Mouse (Mus musculus): ENCODE data around the gene Hoxa11. TPM values are rescaled to one million over a fixed set of nuclear protein-coding genes. Genes with fewer than 3 reads are reported as not detected.

The Hoxa11 gene
- polyA plus RNA-seq, 1 experiment from 2014 or later: not detected

DNA sequence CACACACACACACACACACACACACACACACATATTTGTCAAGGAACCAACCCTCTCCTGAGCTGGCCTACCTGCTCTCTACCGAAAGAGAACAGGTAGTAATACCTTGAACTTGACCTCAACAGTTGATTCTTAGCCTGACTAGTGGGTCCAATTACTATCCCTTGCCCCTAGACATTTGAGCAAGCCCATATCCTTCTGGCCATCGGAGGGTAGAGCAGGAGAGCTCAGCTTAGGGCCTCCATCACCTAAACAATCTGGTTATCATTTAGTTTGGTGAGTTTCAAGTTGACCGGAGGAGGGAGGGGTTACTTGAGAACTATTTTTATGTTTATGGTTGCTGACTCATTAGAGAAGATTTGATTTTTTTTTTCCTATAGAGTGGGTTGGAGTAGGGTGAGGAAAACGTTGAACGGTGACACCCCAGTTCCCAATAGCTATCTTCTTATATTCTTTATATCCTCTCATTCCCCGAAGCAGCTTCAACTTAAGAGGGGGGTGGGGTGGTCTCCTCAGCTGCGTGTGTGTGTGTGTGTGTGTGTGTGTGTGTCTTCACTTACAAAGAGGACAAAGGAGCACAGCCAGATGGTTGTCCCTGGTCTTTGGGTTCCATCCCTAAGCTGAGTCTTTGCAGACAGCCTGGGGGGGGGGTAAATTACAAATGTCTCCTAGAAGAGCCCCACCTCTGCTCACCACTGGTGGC, 5.7 kb upstream of the Hoxa11 start:
- 11% methylated on average over 7 of the region's 7 CpGs for WGBS
- Histone ChIP-seq H3K4me3 (ENCODE audit: control insufficient read depth in 1 of 2, insufficient read depth in 1 of 2, low read depth in 1 of 2, low read length in 2 of 2) (no peak overlapping the region), H3K9ac (ENCODE audit: low read length) (no peak overlapping the region), H3K4me1 (ENCODE audit: control insufficient read depth in 2 of 2, insufficient read depth in 2 of 2, low read length in 2 of 2) (peaks cover 0 to 2% of the 10 kb centered on the region in 2 experiments; a peak in 1 of 4 replicates), H3K27me3 (ENCODE audit: control insufficient read depth, insufficient read depth, low read length) (peaks cover 95% of the 10 kb centered on the region), H3K27ac (replicated peaks in 1 of 2; ENCODE audit: control insufficient read depth in 1 of 2, insufficient read depth in 1 of 2, low read depth in 2 of 2, low read length in 2 of 2) (no peak overlapping the region), H3K9me3 (ENCODE audit: control insufficient read depth, low read length) (no peaks in the 10 kb centered on the region), H3K4me2 (ENCODE audit: low read length) (no peak overlapping the region), H3K36me3 (ENCODE audit: control insufficient read depth, insufficient read depth, low read length) (no peaks in the 10 kb centered on the region)
- ATAC-seq (ENCODE audit: insufficient number of reproducible peaks, insufficient read depth, low FRiP score, low read depth): no peak

GRCm38 (mm10) chr6:52249826-52250225, 4.2 kb upstream of the Hoxa11 start:
- Histone ChIP-seq H3K4me1 (ENCODE audit: control insufficient read depth in 2 of 2, insufficient read depth in 2 of 2, low read length in 2 of 2) (peaks cover 0 to 7% of the 10 kb centered on the region in 2 experiments; a peak in 2 of 4 replicates), H3K27ac (replicated peaks in 1 of 2; ENCODE audit: control insufficient read depth in 1 of 2, insufficient read depth in 1 of 2, low read depth in 2 of 2, low read length in 2 of 2) (no peak overlapping the region), H3K9ac (ENCODE audit: low read length) (no peak overlapping the region), H3K4me3 (ENCODE audit: control insufficient read depth in 1 of 2, insufficient read depth in 1 of 2, low read depth in 1 of 2, low read length in 2 of 2) (no peak overlapping the region), H3K4me2 (ENCODE audit: low read length) (no peak overlapping the region), H3K36me3 (ENCODE audit: control insufficient read depth, insufficient read depth, low read length) (no peaks in the 10 kb centered on the region), H3K9me3 (ENCODE audit: control insufficient read depth, low read length) (no peaks in the 10 kb centered on the region), H3K27me3 (ENCODE audit: control insufficient read depth, insufficient read depth, low read length) (peaks cover 97% of the 10 kb centered on the region)
- no peak for ATAC-seq (ENCODE audit: insufficient number of reproducible peaks, insufficient read depth, low FRiP score, low read depth)
- 3% methylated on average over 4 of the region's 4 CpGs for WGBS

- peaks cover 97% of the 10 kb centered on the region for H3K27me3 ChIP-seq (ENCODE audit: control insufficient read depth, insufficient read depth, low read length)
- H3K9ac ChIP-seq (ENCODE audit: low read length): no peak overlapping the region
- no peak overlapping the region for H3K27ac ChIP-seq (replicated peaks in 1 of 2; ENCODE audit: control insufficient read depth in 1 of 2, insufficient read depth in 1 of 2, low read depth in 2 of 2, low read length in 2 of 2)
- H3K4me1 ChIP-seq (ENCODE audit: control insufficient read depth in 2 of 2, insufficient read depth in 2 of 2, low read length in 2 of 2): peaks cover 0 to 8% of the 10 kb centered on the region in 2 experiments; a peak in 2 of 4 replicates
- no peak overlapping the region for H3K4me2 ChIP-seq (ENCODE audit: low read length)
- no peaks in the 10 kb centered on the region for H3K9me3 ChIP-seq (ENCODE audit: control insufficient read depth, low read length)
- ATAC-seq (ENCODE audit: insufficient number of reproducible peaks, insufficient read depth, low FRiP score, low read depth): no peak
- no peaks in the 10 kb centered on the region for H3K36me3 ChIP-seq (ENCODE audit: control insufficient read depth, insufficient read depth, low read length)
- H3K4me3 ChIP-seq (ENCODE audit: control insufficient read depth in 1 of 2, insufficient read depth in 1 of 2, low read depth in 1 of 2, low read length in 2 of 2): 0 out of 4 replicates have a peak overlapping the region, but pooled peaks of 1 of the 2 experiments have one; percentile 3
- WGBS: 1% methylated on average over 16 of the region's 16 CpGs
Observed at GRCm38 (mm10) chr6:52249415-52249738, 3.8 kb upstream of the Hoxa11 start.

- no peak overlapping the region for H3K9ac ChIP-seq (ENCODE audit: low read length)
- H3K4me2 ChIP-seq (ENCODE audit: low read length): no peak overlapping the region
- no peak for ATAC-seq (ENCODE audit: insufficient number of reproducible peaks, insufficient read depth, low FRiP score, low read depth)
- no peaks in the 10 kb centered on the region for H3K36me3 ChIP-seq (ENCODE audit: control insufficient read depth, insufficient read depth, low read length)
- peaks cover 97% of the 10 kb centered on the region for H3K27me3 ChIP-seq (ENCODE audit: control insufficient read depth, insufficient read depth, low read length)
- no peak overlapping the region for H3K27ac ChIP-seq (replicated peaks in 1 of 2; ENCODE audit: control insufficient read depth in 1 of 2, insufficient read depth in 1 of 2, low read depth in 2 of 2, low read length in 2 of 2)
- H3K4me1 ChIP-seq (ENCODE audit: control insufficient read depth in 2 of 2, insufficient read depth in 2 of 2, low read length in 2 of 2): peaks cover 0 to 8% of the 10 kb centered on the region in 2 experiments; a peak in 2 of 4 replicates
- 0 out of 4 replicates have a peak overlapping the region, but pooled peaks of 1 of the 2 experiments have one; percentile 3 for H3K4me3 ChIP-seq (ENCODE audit: control insufficient read depth in 1 of 2, insufficient read depth in 1 of 2, low read depth in 1 of 2, low read length in 2 of 2)
- no peaks in the 10 kb centered on the region for H3K9me3 ChIP-seq (ENCODE audit: control insufficient read depth, low read length)
- 1% methylated on average over 27 of the region's 27 CpGs for WGBS
Observed at GRCm38 (mm10) chr6:52248638-52249414, 3.2 kb upstream of the Hoxa11 start.

- H3K4me2 ChIP-seq (ENCODE audit: low read length): no peak overlapping the region
- ATAC-seq (ENCODE audit: insufficient number of reproducible peaks, insufficient read depth, low FRiP score, low read depth): no peak
- H3K9me3 ChIP-seq (ENCODE audit: control insufficient read depth, low read length): no peaks in the 10 kb centered on the region
- WGBS: 2% methylated on average over 23 of the region's 23 CpGs
- no peak overlapping the region for H3K9ac ChIP-seq (ENCODE audit: low read length)
- no peak overlapping the region for H3K4me3 ChIP-seq (ENCODE audit: control insufficient read depth in 1 of 2, insufficient read depth in 1 of 2, low read depth in 1 of 2, low read length in 2 of 2)
- no peaks in the 10 kb centered on the region for H3K36me3 ChIP-seq (ENCODE audit: control insufficient read depth, insufficient read depth, low read length)
- no peak overlapping the region for H3K27ac ChIP-seq (replicated peaks in 1 of 2; ENCODE audit: control insufficient read depth in 1 of 2, insufficient read depth in 1 of 2, low read depth in 2 of 2, low read length in 2 of 2)
- H3K27me3 ChIP-seq (ENCODE audit: control insufficient read depth, insufficient read depth, low read length): peaks cover 98% of the 10 kb centered on the region
- H3K4me1 ChIP-seq (ENCODE audit: control insufficient read depth in 2 of 2, insufficient read depth in 2 of 2, low read length in 2 of 2): peaks cover 0 to 6% of the 10 kb centered on the region in 2 experiments; a peak in 2 of 4 replicates
Observed at GRCm38 (mm10) chr6:52247766-52248637, 2.4 kb upstream of the Hoxa11 start.

DNA sequence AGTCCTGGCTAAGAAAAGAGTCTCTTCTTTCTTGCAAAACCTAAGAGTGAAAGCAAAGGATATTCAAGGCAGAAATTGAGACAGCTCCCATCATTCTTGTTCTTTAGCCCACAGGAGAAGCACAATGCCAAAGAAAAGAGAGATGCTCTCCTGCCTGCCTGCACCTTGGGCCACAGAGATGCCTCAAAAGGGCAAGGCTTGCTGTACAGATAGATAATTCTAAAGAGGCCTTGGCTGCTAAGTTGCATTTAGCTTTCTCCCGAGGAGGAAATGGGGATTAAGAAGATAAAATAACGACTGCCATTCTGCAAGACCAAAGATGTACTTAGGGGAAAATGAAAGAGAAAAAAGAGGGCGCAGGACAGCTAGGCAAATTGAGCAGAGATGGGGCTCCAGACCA, 1.3 kb upstream of the Hoxa11 start:
- Histone ChIP-seq H3K27ac (replicated peaks in 1 of 2; ENCODE audit: control insufficient read depth in 1 of 2, insufficient read depth in 1 of 2, low read depth in 2 of 2, low read length in 2 of 2) (no peak overlapping the region), H3K4me2 (ENCODE audit: low read length) (no peak overlapping the region), H3K27me3 (ENCODE audit: control insufficient read depth, insufficient read depth, low read length) (peaks cover 98% of the 10 kb centered on the region), H3K4me3 (ENCODE audit: control insufficient read depth in 1 of 2, insufficient read depth in 1 of 2, low read depth in 1 of 2, low read length in 2 of 2) (no peak overlapping the region), H3K36me3 (ENCODE audit: control insufficient read depth, insufficient read depth, low read length) (no peaks in the 10 kb centered on the region), H3K4me1 (ENCODE audit: control insufficient read depth in 2 of 2, insufficient read depth in 2 of 2, low read length in 2 of 2) (peaks cover 0 to 6% of the 10 kb centered on the region in 2 experiments; a peak in 2 of 4 replicates), H3K9me3 (ENCODE audit: control insufficient read depth, low read length) (no peaks in the 10 kb centered on the region), H3K9ac (ENCODE audit: low read length) (no peak overlapping the region)
- no peak for ATAC-seq (ENCODE audit: insufficient number of reproducible peaks, insufficient read depth, low FRiP score, low read depth)
- WGBS: 2% methylated on average over 3 of the region's 3 CpGs

- WGBS: under 1% methylated on average over 26 of the region's 26 CpGs
- Histone ChIP-seq H3K4me1 (ENCODE audit: control insufficient read depth in 2 of 2, insufficient read depth in 2 of 2, low read length in 2 of 2) (peaks cover 0 to 6% of the 10 kb centered on the region in 2 experiments; a peak in 2 of 4 replicates), H3K9me3 (ENCODE audit: control insufficient read depth, low read length) (no peaks in the 10 kb centered on the region), H3K4me2 (ENCODE audit: low read length) (no peak overlapping the region), H3K36me3 (ENCODE audit: control insufficient read depth, insufficient read depth, low read length) (no peaks in the 10 kb centered on the region), H3K27ac (replicated peaks in 1 of 2; ENCODE audit: control insufficient read depth in 1 of 2, insufficient read depth in 1 of 2, low read depth in 2 of 2, low read length in 2 of 2) (no peak overlapping the region), H3K27me3 (ENCODE audit: control insufficient read depth, insufficient read depth, low read length) (peaks cover 98% of the 10 kb centered on the region), H3K4me3 (ENCODE audit: control insufficient read depth in 1 of 2, insufficient read depth in 1 of 2, low read depth in 1 of 2, low read length in 2 of 2) (no peak overlapping the region), H3K9ac (ENCODE audit: low read length) (no peak overlapping the region)
- no peak for ATAC-seq (ENCODE audit: insufficient number of reproducible peaks, insufficient read depth, low FRiP score, low read depth)
Observed at GRCm38 (mm10) chr6:52246403-52246803, 793 bp upstream of the Hoxa11 start.
